Mouse (Mus musculus) liver, embryonic 14.5 days (tissue): ENCODE results near the gene Riiad1.

Experiments
- CTCF ChIP-seq: IDR thresholded peaks from 2 replicates; pipeline ENCODE4 v1.5.1; 2016; ENCODE audit warnings: antibody characterized with exemption, low read depth, control low read depth
- EP300 ChIP-seq: IDR thresholded peaks from 2 replicates; pipeline ENCODE4 v1.6.1; 2016; ENCODE audit warnings: antibody characterized with exemption, low read depth

DNA sequence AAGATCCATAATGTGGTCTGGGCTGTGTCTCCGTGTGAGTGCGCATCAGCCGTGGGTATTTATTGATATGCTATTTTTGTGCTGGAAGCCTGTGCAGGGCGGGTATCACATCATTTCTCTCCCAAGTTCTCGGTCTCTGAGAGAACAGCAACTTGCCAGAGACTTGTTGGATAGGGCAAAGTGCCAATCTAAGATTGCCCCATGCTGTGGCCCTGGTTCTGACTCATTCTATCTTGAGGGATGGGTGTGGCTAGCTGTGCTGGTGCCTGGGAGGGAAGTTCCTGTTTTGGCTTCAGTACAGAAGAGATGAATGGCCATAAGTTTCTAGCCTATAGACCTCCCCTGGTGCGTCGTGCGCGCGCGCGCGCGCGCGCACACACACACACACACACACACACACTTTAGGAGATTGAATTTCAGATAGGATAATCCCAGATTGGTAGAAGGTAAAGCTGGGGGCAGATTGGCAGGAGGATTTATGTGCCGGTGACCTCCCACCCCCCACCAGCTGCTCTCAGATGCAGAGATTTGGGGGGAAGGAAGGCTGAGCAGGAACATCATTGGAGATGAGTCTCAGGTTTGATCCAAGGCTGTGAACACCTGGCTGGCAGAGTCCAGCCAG lies 2.7 kb upstream of the Riiad1 start:
- TF ChIP-seq CTCF (no peak), EP300 (no peak)
